Mouse (Mus musculus) lung, embryonic 15.5 days (tissue): ENCODE results near the gene Card14. TPM values are rescaled to one million over a fixed set of nuclear protein-coding genes. Genes with fewer than 3 reads are reported as not detected.

Experiments
- ATAC-seq: fragments of 200-750 bp; cut with Nextera tagmentation; 2 replicates; pipeline ENCODE4 v1.8.0; 2017; ENCODE audit warnings: moderate number of reproducible peaks, borderline replicate concordance; ENCODE audit not compliant: low FRiP score, low TSS enrichment; ENCODE audit errors: extremely low read depth
- H3K27ac ChIP-seq: fragments of 300-500 bp; sonication (generic); 2 replicates; pipeline ENCODE4 v1.5.1; 2015; ENCODE audit warnings: moderate library complexity, mild to moderate bottlenecking, inconsistent platforms
- H3K27me3 ChIP-seq: fragments of 300-500 bp; sonication (generic); 2 replicates; pipeline ENCODE4 v1.6.1; 2015; ENCODE audit warnings: inconsistent platforms
- H3K36me3 ChIP-seq: fragments of 300-500 bp; sonication (generic); 2 replicates; pipeline ENCODE4 v1.6.1; 2015; ENCODE audit warnings: inconsistent platforms
- H3K4me1 ChIP-seq: fragments of 300-500 bp; sonication (generic); 2 replicates; pipeline ENCODE4 v1.6.1; 2015; ENCODE audit warnings: inconsistent platforms
- H3K4me2 ChIP-seq: fragments of 300-500 bp; sonication (generic); 2 replicates; pipeline ENCODE4 v1.6.1; 2015; ENCODE audit warnings: inconsistent platforms, mild to moderate bottlenecking, moderate library complexity
- H3K4me3 ChIP-seq: fragments of 300-500 bp; sonication (generic); 2 replicates; pipeline ENCODE4 v1.5.1; 2015; ENCODE audit warnings: mild to moderate bottlenecking, inconsistent platforms
- H3K9ac ChIP-seq: fragments of 300-500 bp; sonication (generic); 2 replicates; pipeline ENCODE4 v1.6.1; 2015; ENCODE audit warnings: inconsistent platforms
- H3K9me3 ChIP-seq: fragments of 300-500 bp; sonication (generic); 2 replicates; pipeline ENCODE4 v1.6.1; 2016; ENCODE audit warnings: inconsistent platforms
- WGBS: fragments of 180-500 bp; shearing (Covaris S2); methylation state at CpG from one replicate; pipeline ENCODE4 v1.1.7; 2015; 5-methylcytosine and 5-hydroxymethylcytosine counted together
- polyA plus RNA-seq: library from polyadenylated mRNA; unstranded; fragments of >200 nt; fragmentation: Nextera tagmentation; extraction: Ambion mirVana; gene quantifications from 2 replicates; pipeline ENCODE4 v1.2.1, GENCODE M21; 2015

Card14 gene
- polyA plus RNA-seq, 1 experiment from 2014 or later = 0.09 TPM

GRCm38 (mm10) chr11:119306762-119307657 lies 558 bp upstream of the Card14 start:
- no peak for ATAC-seq
- no peak overlapping the region for H3K9ac ChIP-seq
- H3K27me3 ChIP-seq = peaks cover 10% of the 10 kb centered on the region; the same call in 1 of the 2 replicates
- no peaks in the 10 kb centered on the region for H3K9me3 ChIP-seq
- H3K4me1 ChIP-seq = no peaks in the 10 kb centered on the region
- no peak overlapping the region for H3K4me3 ChIP-seq
- no peaks in the 10 kb centered on the region for H3K36me3 ChIP-seq
- no peak overlapping the region for H3K27ac ChIP-seq
- H3K4me2 ChIP-seq = no peak overlapping the region
- WGBS = 42% methylated on average over 13 of the region's 13 CpGs

GRCm38 (mm10) chr11:119307916-119308315 lies 348 bp downstream of the Card14 start:
- no peak for ATAC-seq
- no peak overlapping the region for H3K27ac ChIP-seq
- 10% methylated on average over 11 of the region's 11 CpGs for WGBS

GRCm38 (mm10) chr11:119310621-119311020 lies 3.1 kb downstream of the Card14 start:
- H3K9ac ChIP-seq = no peak overlapping the region
- 13% methylated on average over 10 of the region's 10 CpGs for WGBS
- no peak for ATAC-seq

More at GRCm38 (mm10) chr11:119307916-119308315, 348 bp downstream of the Card14 start:
- no peak overlapping the region for H3K4me2 ChIP-seq
- no peaks in the 10 kb centered on the region for H3K4me1 ChIP-seq
- H3K4me3 ChIP-seq = no peak overlapping the region
- H3K9me3 ChIP-seq = no peaks in the 10 kb centered on the region
- H3K27me3 ChIP-seq = peaks cover 10% of the 10 kb centered on the region; the same call in 1 of the 2 replicates
- H3K9ac ChIP-seq = no peak overlapping the region
- no peaks in the 10 kb centered on the region for H3K36me3 ChIP-seq

GRCm38 (mm10) chr11:119314252-119314936 lies 6.8 kb downstream of the Card14 start:
- Histone ChIP-seq H3K4me2 (no peak overlapping the region), H3K9ac (no peak overlapping the region), H3K27me3 (peaks cover 10% of the 10 kb centered on the region; the same call in 1 of the 2 replicates), H3K9me3 (no peaks in the 10 kb centered on the region), H3K4me1 (no peaks in the 10 kb centered on the region), H3K4me3 (no peak overlapping the region), H3K36me3 (no peaks in the 10 kb centered on the region), H3K27ac (no peak overlapping the region)
- WGBS = 69% methylated on average over 17 of the region's 17 CpGs
- ATAC-seq = no peak

More at GRCm38 (mm10) chr11:119310621-119311020, 3.1 kb downstream of the Card14 start:
- no peaks in the 10 kb centered on the region for H3K4me1 ChIP-seq
- peaks cover 10% of the 10 kb centered on the region; the same call in 1 of the 2 replicates for H3K27me3 ChIP-seq
- H3K4me3 ChIP-seq = no peak overlapping the region
- H3K9me3 ChIP-seq = no peaks in the 10 kb centered on the region
- no peak overlapping the region for H3K27ac ChIP-seq
- H3K4me2 ChIP-seq = no peak overlapping the region
- no peaks in the 10 kb centered on the region for H3K36me3 ChIP-seq

GRCm38 (mm10) chr11:119316720-119317119 lies 9.2 kb downstream of the Card14 start:
- Histone ChIP-seq H3K27ac (no peak overlapping the region), H3K27me3 (no peaks in the 10 kb centered on the region), H3K4me1 (no peaks in the 10 kb centered on the region), H3K9ac (no peak overlapping the region), H3K4me3 (no peak overlapping the region), H3K36me3 (no peaks in the 10 kb centered on the region), H3K4me2 (no peak overlapping the region), H3K9me3 (no peaks in the 10 kb centered on the region)
- 74% methylated on average over 4 of the region's 4 CpGs for WGBS
- no peak for ATAC-seq

- Histone ChIP-seq H3K4me2 (no peak overlapping the region), H3K4me1 (no peaks in the 10 kb centered on the region), H3K9me3 (no peaks in the 10 kb centered on the region), H3K9ac (no peak overlapping the region), H3K4me3 (no peak overlapping the region), H3K36me3 (no peaks in the 10 kb centered on the region), H3K27me3 (no peaks in the 10 kb centered on the region), H3K27ac (no peak overlapping the region)
- WGBS = 63% methylated on average over 13 of the region's 13 CpGs
- ATAC-seq = no peak
These were observed 15.0 kb downstream of the Card14 start for GRCm38 (mm10) chr11:119322521-119322920.

GRCm38 (mm10) chr11:119325068-119325467 lies 17.5 kb downstream of the Card14 start:
- no peaks in the 10 kb centered on the region for H3K4me1 ChIP-seq
- no peak overlapping the region for H3K4me3 ChIP-seq
- no peaks in the 10 kb centered on the region for H3K27me3 ChIP-seq
- no peak overlapping the region for H3K9ac ChIP-seq
- no peak for ATAC-seq
- no peak overlapping the region for H3K27ac ChIP-seq
- 73% methylated on average over 1 of the region's 1 CpGs for WGBS
- H3K9me3 ChIP-seq = no peaks in the 10 kb centered on the region
- no peaks in the 10 kb centered on the region for H3K36me3 ChIP-seq
- H3K4me2 ChIP-seq = no peak overlapping the region

- Histone ChIP-seq H3K27me3 (no peaks in the 10 kb centered on the region), H3K27ac (no peak overlapping the region), H3K9ac (no peak overlapping the region), H3K36me3 (no peaks in the 10 kb centered on the region), H3K4me3 (no peak overlapping the region), H3K4me1 (no peaks in the 10 kb centered on the region), H3K4me2 (no peak overlapping the region), H3K9me3 (no peaks in the 10 kb centered on the region)
- 58% methylated on average over 4 of the region's 4 CpGs for WGBS
- ATAC-seq = no peak
These were observed 23.0 kb downstream of the Card14 start for GRCm38 (mm10) chr11:119330592-119330991.

GRCm38 (mm10) chr11:119331970-119332369 lies 24.4 kb downstream of the Card14 start:
- H3K36me3 ChIP-seq = no peaks in the 10 kb centered on the region
- H3K27ac ChIP-seq = no peak overlapping the region
- no peak overlapping the region for H3K9ac ChIP-seq
- WGBS = 27% methylated on average over 3 of the region's 3 CpGs
- no peak overlapping the region for H3K4me3 ChIP-seq
- H3K4me2 ChIP-seq = no peak overlapping the region
- no peaks in the 10 kb centered on the region for H3K4me1 ChIP-seq
- no peak for ATAC-seq
- H3K27me3 ChIP-seq = no peaks in the 10 kb centered on the region
- H3K9me3 ChIP-seq = no peaks in the 10 kb centered on the region

GRCm38 (mm10) chr11:119338271-119339059 lies 30.9 kb downstream of the Card14 start:
- ATAC-seq = no peak
- Histone ChIP-seq H3K36me3 (no peaks in the 10 kb centered on the region), H3K27ac (no peak overlapping the region), H3K4me1 (no peaks in the 10 kb centered on the region), H3K4me3 (no peak overlapping the region), H3K9ac (no peak overlapping the region), H3K9me3 (no peaks in the 10 kb centered on the region), H3K4me2 (no peak overlapping the region), H3K27me3 (no peaks in the 10 kb centered on the region)
- 69% methylated on average over 10 of the region's 10 CpGs for WGBS

- Histone ChIP-seq H3K9me3 (no peaks in the 10 kb centered on the region), H3K36me3 (no peaks in the 10 kb centered on the region), H3K27me3 (no peaks in the 10 kb centered on the region), H3K4me3 (no peak overlapping the region), H3K9ac (no peak overlapping the region), H3K4me2 (no peak overlapping the region), H3K4me1 (no peaks in the 10 kb centered on the region), H3K27ac (no peak overlapping the region)
- WGBS = 41% methylated on average over 5 of the region's 5 CpGs
- no peak for ATAC-seq
These were observed 31.6 kb downstream of the Card14 start for GRCm38 (mm10) chr11:119339179-119339578.
